Mouse (Mus musculus) left cerebral cortex, adult 8-10 months (tissue): ENCODE measurements around the gene Myof. TPM values are rescaled to one million over a fixed set of nuclear protein-coding genes. Genes with fewer than 3 reads are reported as not detected.

ENCODE experiments used
- DNase-seq, 2 experiments: peaks; one replicate each; pipeline ENCODE4 v3.0.0; 2022; ENCODE audit warnings: low spot score in 2 of 2
- total RNA-seq, 4 experiments: library from RNA; stranded (reverse); gene quantifications; 2 replicates each; pipeline ENCODE4 v1.2.4; 2022

Gene Myof
- total RNA-seq, 4 experiments from 2014 or later: 5.8 to 7.4 (median 6.1) TPM

- DNase-seq: no peak
These were observed 39.5 kb downstream of the Myof start for GRCm38 (mm10) chr19:38003671-38004521.

GRCm38 (mm10) chr19:38002816-38003215 lies 40.6 kb downstream of the Myof start:
- DNase-seq: no peak

DNA sequence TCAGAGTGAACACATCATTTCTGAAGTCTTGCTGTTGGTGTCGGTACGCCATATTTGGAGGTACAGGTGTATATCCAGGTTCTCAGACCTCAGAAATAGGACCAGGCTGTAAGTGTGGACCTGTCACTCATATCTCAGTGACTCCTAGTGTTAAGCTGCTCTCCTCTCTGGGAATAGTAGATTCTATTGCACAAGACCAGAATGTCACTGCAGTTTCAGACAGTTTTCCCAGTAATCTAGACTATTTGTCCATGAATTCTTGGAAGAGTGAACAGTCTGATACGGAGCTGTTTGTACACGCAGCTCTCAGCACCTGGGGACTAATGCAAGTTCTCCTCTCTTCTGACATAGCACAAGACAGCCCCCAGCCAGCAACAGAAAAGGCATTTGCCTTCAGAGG lies 42.4 kb downstream of the Myof start:
- DNase-seq: no peak

GRCm38 (mm10) chr19:37999941-38000340 lies 43.4 kb downstream of the Myof start:
- DNase-seq: no peak

DNA sequence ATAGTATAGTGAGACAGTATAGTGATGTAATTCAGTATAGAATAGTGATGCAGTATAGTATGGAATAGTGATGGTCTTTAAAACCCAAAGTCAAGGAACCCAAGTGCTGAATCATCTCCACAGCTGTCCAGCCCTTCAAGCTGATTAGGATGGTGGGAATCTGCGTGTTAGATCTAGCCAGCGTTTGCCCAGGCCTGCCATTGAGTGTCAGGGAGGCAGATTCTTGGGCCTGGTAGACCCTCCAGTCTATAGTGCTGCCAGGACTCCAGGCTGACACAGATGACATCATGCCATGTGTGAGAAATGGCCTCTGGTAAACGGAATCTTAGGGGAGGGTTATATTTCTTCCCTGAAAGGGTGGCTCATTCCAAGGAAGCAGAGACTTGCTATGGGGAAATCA lies 49.1 kb downstream of the Myof start:
- DNase-seq: no peak

DNA sequence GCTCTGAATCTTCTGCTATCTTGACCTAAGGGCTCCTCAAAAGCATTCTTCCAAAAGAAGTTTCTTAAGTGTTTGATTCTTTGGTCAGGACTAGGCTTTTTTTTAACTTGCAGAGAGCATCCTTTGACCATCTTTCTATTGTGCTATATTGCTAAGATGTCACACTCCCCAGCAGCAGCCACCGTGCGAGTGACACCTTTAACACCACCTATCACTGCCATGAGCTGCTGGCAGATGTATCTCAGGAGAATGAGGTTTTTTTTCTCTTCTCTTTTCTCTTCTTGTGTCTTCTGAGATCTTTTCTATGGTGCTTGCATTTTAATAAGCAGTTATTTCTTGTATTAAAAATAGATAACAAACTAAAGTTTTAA lies 51.2 kb downstream of the Myof start:
- DNase-seq: peak in 1 of 2 experiments; percentile 35

DNA sequence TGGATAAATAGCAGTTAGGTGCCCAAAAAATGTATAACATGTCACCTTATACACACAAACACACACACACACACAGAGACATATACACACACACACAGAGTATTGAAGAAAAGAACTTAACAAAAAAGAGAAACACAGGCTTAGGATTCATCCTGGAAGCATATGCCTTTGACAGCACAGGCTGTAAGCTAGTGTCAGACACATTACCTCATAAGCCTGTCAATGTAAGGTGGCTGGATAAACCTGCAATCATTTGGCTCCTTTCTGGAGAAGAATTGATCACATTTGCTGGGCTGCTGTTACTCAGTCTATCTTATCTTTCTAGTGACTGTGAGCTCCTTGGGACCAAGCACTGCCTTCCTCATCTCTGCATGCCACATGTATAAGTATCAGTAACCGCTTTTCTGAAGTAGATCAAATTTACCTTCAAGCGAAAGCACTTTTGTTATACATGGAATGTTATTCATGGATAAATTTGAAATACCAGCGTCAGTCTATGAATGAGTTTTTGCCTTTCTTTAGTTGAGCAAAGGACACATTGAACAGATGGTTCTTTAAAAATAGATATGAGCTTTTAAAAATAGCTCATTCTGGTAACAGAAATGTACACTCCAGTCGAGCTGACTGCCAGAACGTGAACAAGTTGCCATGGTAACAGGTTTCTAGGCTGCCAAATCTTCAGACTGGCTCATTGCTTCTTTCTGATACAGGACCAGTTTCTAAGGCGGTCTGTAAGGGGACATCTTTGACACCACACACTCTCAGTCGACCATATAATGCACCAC lies 51.8 kb downstream of the Myof start:
- peak; percentile 10 to 87 for DNase-seq

DNA sequence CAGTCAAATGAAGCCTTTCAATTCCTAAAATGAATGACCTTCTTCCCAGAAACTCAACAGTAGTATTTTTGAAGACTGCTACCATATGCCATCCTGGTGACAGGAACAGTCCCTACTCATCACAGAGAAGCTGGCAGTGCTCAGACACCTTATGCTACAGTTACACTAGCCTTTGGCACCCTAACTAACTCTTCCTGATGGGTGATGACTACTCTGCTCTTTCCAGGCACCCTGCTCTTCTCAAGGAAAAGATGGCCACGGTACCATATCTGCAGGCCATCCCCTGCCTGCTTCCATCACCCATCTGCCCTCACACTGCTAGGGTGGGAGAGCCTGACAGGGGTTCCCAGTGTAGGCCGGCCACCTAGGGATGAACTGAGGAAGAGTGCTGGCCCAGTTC lies 53.4 kb downstream of the Myof start:
- no peak for DNase-seq

DNA sequence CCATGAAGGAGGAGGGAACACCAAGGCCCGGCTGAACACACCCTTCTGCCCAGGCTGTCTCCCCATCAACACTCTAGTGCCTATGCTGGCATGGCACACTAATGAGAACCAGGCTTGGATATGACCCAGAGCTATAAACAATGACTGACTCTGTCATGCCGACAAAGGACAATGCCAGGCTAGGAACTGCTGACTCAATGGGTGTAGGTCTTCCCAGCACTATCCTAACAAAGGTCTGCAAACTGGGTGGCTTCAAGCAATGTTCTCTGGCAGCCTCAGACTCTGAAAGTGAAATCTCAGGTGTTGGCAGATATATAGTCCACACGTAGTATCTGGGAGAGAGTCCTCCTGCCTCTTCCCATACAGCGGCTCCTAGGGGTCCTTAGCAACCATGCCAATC lies 55.2 kb downstream of the Myof start:
- DNase-seq: peak in 1 of 2 experiments; percentile 25

DNA sequence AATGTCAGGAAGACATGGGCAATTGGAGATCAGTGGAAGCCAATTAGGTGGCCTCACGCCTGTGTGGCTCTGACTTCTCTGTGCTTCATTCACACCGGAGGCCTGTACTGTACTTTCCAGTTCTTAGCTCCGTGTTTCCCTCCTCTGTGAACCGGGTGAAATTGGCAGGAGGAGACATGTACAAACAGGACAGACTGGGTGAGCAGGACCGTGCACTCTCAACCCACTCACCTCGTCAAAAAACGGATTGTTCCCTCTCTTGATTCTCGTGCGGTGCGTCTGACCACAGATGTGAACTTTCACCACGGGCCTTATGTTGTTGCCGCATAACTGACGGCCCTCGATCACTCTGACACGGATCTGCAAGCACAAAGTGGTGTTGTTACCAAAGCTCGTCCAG lies 57.6 kb downstream of the Myof start:
- no peak for DNase-seq

- DNase-seq: no peak
These were observed 67.4 kb downstream of the Myof start for GRCm38 (mm10) chr19:37975951-37976350.

DNA sequence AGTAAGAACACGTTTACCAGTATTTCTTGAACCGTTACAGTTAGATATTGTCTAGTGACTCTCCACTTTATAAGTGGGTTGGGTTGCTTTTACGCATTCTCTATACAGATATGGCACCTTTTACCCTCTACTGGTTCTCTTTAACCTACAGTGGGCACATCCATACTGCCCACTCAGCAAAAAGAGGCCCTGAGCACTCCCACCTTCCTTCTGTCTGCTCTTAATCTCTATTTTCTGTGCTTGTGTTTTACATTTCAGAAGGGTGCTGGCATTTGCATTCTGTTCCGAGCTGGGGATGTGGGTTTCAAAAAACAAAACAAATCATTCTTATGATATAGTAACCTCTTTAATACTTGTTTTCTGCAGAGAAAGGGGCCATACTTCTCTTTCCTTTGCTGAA lies 72.8 kb downstream of the Myof start:
- DNase-seq: no peak

DNA sequence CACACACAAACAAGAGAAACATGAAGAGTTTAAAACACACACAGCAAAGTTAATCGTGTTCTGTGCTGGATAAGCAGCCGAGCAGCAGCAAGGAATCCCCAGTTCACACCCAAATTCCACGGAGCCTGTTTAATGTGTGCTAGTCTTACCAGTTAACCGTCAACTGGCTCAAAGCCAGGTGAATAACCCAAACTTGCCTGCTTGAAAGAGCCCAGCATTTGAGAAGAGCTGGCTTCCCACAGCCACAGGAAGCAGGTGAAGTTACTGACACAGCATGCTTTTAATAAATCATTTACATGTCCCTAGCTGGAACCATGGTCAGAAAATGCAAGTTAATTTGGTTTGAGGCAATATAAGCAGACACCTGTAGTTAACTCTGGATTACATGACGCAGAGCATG lies 73.4 kb downstream of the Myof start:
- no peak for DNase-seq

DNA sequence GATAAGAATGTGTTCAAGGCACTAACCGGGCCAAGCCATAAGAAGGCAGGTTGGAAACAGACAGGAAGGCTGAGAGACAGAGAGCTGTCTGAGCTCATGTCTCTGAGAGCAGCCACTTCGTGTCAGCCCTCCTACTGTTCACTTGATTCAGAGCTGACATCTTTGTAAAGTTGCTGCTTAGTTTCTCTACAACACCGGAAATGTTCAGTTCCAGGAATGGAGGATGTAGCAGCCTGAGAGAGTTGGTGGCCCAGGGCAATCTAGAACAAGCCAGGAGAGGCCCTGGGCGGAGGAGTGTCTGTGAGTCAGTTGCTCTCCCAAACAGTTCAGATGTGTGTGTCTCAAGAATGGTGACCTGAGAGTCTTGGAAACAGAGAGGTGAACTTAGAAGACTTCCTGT lies 77.5 kb downstream of the Myof start:
- DNase-seq: no peak

DNA sequence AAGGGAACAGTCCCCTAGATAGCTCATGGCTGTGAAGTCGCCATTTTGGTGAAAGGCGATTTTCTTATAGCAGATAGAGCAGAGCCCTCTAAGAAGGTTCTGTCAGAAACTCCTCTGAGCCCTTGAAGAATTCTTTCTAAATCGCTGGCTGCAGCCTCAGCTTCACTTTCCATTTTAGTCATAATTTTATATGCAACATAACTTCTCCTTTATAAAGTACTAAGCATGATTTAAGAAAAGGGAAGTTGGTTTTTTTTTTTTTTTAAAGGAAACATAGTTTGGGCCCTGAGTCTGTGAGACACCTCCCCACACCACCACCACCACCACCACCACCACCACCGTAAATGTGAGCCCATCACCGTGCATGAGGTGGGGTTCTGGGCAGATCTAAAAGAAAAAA lies 80.0 kb downstream of the Myof start:
- DNase-seq: no peak

DNA sequence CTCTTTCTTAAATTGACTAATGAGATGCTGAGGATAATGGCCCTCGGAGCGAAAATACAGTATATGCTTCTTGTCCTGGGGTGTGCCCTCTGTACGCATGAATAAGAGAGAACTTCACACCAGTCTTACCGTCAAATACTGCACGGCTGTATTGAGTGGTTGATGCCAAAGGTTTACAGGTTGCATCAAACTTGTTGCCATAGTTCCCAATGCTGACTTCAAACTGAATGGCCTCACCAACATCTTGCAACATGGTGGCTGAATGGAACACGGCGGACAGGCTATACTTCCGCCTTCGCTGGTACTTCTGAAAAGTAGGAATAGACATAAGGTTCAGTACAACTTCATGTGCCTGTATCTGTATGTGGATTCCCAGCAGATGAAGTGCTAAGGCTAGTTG lies 82.6 kb downstream of the Myof start:
- DNase-seq: no peak

DNA sequence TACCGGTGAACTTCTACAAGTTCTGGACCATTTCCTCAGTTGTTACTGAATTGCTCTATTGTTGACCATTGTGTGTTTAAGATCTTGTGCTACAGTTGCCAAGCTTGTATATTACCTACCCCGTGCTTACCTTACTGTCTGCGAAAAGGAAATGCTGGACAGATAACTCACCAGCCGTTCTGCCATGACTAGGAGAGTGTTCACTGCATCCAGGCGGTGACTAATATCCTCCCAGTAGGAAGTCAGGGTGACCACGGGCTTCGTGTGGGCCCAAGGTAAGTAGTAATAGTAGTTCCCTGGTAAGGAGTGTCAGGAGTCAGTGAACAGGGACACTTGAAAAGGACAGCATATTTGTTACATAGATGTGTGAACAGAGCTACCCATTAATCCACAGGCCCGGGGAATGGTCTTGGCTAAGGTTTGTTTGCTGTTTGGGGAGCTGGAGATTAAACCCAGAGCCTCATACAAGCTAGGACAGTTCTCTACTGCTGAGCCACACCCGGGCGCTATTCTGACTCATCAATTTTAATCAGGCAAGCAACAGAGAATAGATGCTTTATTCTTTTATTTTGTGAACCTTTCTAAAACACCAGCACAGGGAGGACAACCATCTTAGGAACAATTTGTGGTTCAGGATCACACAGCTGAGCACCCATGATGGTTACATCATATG lies 83.7 kb downstream of the Myof start:
- DNase-seq: no peak

DNA sequence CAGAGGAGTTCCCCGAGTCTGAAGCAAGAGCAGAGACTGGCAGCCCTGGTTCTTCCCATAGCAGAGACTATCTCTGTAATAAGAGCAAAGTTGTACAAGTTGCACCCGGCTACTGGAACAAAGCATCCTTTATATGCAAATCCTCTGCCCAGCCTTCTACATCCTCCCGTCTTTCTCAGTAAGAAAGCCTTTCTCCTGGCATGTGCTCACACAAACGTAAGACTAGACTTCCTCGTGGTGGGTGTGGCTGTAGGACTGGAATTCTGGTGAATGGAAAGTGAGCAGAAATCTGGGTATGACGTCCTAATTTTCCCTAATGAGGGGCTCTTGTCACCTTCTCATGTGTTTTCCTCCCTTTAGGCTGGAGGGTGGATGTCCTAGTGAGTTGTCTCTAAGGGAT lies 84.3 kb downstream of the Myof start:
- no peak for DNase-seq

GRCm38 (mm10) chr19:37957256-37957655 lies 86.1 kb downstream of the Myof start:
- DNase-seq: no peak

DNA sequence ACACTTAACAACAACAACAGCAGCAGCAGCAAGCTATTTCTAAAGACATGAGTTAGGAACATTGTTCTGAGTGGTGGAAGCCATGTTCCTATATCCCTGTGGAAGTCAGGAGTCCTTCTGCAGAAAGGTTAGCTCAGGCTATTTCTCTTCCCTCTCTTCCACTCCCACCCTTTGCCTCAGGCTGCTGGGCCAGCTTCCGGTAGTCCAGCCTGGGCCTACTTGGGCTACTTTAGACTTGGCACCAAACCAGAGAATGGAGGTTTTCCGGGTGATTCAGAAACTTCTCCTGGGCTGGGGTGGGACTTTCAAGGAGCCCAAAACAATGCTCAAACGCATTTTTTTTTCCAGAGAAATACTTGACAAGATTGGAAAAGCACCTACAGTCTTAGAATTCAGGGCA lies 87.4 kb downstream of the Myof start:
- no peak for DNase-seq

GRCm38 (mm10) chr19:37955425-37956001 lies 87.9 kb downstream of the Myof start:
- peak; percentile 49 to 58 for DNase-seq

DNA sequence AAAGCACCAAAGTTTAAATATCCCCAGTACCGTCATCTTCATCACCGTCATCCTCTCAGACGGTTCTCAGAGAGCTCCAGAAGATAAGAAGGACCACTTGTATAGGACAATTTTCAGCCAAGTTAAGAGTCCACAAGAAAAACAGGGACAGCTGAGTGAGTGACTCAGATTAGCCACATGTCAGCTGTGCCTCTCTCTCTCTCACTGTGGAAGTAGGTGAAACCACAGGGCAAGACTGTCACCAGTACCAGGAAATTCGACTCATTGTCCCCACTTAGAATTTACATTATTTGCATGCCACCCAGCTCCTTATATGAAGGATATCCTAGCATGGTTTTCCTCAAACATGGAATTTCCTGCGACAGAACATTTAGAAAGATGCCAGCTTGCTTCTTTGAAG lies 88.6 kb downstream of the Myof start:
- no peak for DNase-seq
